Mouse (Mus musculus) ovary, postnatal 10 days (tissue): ENCODE data around the gene Ppm1b.
A peak's percentile ranks its signal among the peaks of the same experiment; 100 is the strongest.
"Not testable (repeated sequence)": the region's sequence is repeated elsewhere in the genome, so short reads cannot be mapped to it uniquely, and the experiment has no call there.

Source experiments
- DNase-seq: peaks from one replicate; pipeline ENCODE4 v3.0.0; 2022; ENCODE audit warnings: low spot score

Ppm1b gene

DNA sequence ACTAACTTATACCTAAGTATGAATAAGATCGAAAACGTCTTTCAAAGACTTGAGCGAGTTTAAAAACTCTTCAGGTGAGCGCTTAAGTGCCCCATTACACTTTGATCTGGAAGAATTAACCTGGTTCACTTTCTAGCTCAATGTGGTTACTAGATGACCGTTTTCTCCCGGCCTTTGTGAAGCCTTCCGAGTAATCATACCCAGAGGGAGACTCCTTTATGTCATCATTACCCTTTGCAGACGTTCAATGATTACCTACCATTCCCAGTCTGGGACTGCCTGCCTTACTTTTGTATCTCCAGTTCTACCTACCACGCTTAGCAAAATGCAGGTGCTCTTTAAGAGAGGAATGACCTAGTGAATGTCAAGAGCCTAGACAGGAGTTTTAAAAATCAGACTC is at the start of gene Ppm1b:
TSS of gene Ppm1b (plus strand) at position 301 of the 400 bp plus-strand sequence.
- DNase-seq = no peak

DNA sequence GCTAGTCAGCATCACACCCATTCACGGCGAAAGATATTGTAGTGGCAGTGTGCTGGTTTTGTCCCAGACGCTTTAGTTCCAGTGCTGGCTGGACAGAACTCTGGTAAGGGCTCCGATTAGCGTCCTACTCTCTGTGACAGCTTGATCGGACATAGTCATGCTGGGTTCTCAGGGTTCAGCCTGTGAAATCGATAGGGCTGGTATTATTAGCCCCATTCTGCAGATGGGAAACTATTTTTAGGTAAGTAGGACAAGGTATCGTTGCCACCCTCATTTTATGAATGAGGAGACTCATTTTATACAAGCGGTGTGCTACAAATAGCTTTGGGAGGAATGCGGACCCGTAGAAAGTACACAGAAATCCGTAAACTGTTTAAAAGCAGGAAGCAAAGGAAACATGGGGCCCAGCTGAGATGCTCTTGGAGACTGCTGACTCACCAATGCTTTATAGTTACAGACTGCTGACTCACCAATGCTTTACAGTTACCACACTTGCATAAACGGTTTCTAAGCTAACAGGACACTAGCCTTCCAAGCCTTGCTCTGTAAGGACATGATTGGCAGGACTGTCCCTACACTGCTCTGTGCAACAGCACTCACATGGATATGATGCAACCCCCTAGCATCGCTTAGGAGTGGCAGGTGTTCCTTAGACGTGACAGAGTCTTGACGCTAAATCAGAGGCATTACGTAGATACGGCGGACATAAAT is 34.7 kb upstream of the Ppm1b start:
- no peak for DNase-seq

DNA sequence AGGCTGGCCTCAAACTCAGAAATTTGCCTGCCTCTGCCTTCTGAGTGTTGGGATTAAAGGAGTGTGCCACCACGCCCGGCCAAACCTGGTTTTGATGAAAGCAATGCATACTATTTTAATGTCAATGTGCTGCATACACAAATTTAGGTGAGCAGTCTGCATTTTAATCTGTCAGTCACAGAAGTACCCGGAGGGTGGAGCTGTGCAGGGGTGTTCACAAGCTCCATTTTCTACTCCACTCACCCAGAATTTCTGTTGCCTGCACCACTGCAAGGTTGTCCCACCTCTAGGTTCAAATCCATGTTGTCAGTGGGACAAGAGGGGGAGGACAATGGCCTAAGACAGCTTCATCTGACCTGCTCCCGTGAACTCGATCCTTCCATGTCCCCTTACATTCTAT is 31.8 kb upstream of the Ppm1b start:
- DNase-seq = no peak

DNA sequence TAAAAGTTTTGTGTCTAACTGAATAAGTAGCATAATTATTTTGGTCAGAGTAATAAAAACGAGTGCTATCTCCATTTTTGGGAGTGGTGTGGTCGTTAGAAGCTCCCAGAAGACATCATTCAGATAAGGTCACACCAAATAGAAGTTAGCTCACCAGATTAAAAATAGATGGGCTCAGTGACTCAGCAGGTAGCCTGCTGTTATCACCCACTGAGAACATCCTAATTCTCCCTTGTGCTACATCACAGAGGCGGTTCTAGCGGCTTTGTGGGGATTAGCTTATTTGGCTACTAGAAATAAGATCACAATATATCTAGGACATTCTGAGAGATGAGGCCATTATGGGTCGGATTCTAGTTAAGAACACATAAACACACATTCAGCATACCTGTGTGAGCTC is 30.3 kb upstream of the Ppm1b start:
- no peak for DNase-seq

DNA sequence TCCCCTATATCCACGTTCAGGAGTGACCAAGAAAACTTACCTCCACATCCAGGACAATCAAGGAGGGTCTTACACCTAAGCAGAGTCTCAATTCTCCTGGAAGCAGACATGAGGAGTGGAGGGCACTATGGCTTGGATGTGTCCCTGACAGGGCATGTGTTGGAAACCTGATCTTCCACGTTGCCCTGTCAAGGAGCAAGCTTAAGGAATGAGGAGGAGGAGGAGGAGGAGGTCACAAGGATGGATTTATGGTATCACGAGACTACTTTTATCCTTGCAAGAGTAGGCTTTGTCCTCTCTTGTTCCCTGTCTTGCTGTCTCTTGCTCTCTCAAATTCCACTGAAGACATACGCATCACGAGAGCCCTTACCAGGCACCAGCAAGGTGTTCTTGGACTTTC is 29.0 kb upstream of the Ppm1b start:
- no peak for DNase-seq

DNA sequence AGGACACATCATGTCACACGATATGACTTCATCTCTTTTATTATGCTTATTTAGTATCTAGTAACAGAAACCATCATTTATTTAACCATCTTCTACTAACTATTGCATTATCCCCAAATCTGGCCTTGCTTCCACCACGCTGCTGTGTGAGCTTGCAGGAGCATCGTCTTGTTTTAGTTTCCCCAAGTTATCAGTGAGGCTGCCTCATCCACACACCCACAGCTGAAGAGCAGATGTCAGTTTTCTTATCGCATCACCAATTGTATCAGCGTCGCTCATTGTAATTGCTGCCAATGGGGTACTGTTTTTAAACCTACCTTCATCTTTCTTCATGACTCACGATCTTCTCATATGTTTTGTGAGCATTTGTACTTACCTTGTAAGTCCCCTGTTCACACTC is 23.6 kb upstream of the Ppm1b start:
- no peak for DNase-seq

DNA sequence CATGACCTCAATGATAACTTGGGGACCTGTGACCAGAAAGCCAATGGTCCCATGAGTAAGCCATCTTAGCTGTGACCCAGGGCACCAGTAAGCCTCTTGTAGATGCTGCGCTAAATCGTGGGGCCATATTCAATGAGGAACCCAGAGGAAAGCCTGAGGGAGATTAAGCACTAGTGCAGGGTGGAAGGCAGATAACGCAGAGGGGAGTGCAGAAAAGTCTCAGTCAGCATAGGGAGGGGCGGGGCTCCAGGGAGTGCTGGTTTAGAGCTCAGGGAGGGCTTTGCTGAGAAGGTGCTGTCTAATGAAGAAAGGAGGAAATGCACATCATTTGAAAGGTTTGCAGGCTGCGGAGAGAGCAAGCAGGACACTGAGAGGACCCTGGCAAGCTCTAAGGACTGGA is 22.6 kb upstream of the Ppm1b start:
- no peak for DNase-seq

DNA sequence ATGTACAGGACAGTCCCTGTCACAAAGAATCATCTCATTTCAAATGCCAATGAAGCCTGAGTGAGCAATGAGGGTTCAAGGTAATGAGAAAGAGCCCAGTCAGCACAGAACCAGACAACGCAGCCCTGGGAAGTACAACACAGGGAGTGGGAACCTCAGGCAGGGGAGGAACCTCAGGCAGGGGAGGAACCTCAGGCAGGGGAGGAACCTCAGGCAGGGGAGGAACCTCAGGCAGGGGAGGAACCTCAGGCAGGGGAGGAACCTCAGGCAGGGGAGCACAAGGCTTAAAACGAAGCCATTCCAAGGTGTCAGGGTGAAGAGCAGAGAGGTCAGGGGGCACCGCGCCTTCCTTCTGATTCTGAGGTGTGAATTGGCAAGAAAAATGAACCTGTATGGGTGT is 20.9 kb upstream of the Ppm1b start:
- not testable (repeated sequence) for DNase-seq

DNA sequence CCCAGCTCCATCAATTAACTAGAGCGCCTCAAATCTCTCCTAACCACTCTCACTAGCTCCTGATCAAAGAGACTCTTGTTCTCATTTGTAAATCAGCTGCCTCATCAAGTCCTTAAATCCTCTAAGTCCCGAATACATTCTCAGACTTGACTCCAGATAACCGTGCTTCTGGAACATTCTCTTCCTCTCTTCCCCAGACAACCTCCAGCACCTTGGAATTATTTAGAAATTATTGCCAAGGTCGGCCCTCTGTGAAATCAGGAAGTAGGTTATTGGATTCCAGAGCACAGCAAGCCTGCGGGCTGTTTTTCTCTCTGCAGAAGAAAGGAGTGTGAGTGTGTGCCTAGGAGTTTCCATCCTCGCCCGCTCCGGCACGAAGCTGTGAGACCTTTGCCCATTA is 20.2 kb upstream of the Ppm1b start:
- no peak for DNase-seq

DNA sequence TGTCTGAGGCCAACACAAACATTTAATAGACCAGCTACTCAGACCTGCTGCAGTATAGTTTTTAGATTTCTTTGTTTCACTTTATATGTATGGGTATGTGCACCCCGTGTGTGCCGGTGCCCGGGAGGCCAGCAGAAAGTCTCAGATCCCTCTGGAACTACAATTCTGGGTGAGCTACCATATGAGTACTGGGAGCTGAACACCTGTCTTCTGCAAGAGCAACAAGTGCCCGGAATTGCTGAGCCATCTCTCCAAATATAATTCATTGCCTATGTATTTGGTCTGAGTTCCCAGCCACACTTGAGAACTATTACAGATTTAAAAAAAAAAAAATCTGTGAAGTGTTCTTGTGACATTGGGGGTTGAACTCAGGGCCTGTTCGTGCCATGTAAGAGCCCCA is 19.7 kb upstream of the Ppm1b start:
- no peak for DNase-seq

DNA sequence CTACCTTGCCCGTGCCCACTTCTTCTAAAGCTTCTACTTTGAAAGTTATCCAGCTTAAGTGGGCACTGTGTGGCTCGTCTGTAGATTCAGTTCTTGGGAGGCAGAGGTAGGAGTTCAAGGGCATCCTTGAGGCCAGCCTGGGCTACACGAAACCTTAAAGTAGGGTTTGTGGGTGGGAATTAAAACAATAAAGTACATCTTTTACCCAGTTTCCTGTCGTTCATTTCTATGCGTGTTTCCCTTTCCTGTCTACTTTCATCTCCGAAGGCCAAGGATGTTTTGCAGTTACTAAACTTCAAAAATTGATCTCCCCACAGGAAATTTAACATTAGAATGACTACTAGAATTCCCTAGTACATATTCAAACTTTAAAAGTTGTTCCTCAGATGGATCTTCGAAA is 19.3 kb upstream of the Ppm1b start:
- no peak for DNase-seq

DNA sequence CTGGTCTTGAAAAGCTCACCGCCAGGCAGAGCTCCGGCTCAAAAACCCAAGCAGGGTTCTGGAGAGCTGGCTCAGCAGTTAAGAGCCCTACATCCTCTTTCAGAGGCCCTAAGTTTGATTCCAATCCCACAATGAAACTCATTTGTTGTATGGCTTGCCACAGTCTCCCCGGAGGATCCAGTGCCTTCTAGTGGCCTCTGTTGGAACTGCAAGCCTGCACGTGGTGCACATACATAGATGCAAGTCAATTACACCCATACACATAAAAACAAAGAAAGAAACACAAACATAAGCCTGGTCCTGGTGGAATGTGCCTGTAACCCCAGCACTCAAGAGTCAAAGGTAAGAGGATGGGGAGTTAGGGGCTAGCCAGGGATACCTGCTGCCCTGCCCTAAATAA is 18.3 kb upstream of the Ppm1b start:
- DNase-seq = no peak

DNA sequence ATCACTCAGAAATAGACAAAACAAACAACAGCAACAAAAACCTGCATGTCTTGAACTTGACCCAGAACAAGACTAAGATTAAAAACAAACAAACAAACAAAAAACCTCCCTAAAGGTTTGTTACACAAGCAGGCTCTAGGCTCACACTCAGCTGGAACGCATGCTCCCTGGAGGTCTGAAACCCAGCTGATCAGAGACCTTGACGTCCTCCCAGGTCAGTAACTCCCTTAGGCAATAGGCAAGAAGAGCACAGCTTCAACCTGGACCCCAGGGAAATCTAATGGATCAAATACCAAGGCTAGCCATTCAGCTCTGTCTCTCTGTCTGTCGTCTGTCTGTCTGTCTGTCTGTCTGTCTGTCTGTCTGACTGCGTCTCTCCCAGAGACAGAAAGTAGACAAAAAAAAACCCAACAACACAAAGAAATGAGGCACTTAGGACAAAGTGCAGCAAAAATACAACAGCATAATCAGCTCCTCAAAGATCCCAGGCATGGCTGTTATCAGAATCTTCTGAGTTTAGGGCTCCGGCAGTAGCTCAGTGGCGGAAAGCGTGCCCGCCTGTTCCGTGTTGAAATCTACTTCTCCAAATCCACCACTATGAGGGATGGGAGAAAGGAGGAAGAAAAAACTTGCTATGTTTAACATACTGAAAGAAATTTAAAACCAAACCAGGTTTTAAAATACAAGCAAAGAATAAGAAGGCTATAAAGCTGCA is 16.4 kb upstream of the Ppm1b start:
- DNase-seq = no peak

DNA sequence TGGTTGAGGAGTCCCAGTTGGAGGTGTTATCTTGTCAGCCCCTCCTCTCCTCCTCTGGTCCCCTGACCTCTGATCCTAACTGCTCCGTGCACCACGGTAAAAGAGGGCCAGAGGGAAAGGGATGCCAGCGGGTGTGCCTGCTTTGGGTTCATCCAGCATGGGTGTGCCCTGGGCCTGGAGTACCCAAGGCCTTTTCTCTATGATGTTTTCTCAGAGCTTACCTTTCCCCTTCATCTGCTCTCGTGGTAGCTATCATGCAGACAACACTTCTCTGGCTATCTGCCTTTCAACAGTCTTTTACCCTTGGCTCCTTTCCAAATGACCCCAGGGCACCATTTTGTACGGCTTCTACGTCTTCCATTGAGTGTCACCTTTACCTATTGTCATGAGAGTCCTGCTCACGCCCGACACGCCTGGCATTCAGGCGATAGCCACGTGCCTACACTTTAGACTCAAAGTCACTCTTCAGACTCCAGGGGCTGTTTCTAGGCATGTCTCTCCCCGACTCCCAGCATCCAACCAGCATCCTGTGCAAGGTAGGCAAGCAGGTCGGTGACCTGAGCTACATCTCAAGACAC is 15.2 kb upstream of the Ppm1b start:
- DNase-seq = no peak

DNA sequence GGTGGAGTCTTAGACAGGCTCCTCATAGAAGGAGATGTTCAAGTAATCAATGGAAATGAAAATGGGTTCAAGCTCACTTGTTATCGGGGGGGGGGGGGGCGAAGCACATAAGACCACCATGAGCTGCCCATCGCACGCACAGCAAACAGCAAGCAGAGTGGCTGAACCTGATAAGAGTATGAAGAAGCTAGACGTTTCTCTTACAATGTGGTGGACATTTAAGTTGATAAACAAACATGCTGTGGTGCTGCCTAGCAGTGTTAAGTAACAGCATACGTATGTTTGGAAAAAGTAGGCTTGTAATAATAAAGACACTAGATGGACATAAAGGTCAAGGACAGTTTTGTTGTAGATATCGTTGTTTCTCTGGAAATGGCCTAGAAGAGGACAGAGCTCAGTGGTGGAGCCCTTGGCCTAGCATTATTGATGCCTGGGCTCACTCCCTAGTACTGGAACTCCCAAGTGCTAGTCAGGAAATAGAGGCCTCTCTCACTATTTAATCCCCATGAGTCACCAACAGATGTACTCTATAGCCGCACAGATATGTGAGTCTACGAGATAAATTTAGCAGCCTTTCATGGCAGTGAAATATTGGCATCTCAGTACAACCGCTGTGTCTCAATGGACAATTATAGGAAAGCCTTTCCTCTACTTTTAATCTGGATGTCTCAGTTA is 14.0 kb upstream of the Ppm1b start:
- no peak for DNase-seq

DNA sequence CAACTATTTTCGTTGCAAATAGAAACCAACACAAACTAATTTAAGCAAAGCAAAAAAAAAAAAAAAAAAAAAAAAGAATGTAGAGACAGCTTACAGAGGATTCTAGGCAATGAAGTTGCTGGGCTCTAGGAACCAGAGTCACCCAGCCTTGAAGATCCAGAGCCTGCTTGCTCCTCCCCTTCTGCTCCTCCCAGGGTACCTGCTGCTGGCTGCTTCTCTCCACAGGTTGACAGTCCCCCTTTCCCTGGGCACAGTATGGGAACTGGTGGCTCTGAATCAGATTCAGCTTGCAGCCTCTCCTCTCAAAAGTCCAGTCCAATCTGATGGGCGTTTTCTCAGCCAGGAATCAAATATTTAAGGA is 13.5 kb upstream of the Ppm1b start:
- DNase-seq = no peak

DNA sequence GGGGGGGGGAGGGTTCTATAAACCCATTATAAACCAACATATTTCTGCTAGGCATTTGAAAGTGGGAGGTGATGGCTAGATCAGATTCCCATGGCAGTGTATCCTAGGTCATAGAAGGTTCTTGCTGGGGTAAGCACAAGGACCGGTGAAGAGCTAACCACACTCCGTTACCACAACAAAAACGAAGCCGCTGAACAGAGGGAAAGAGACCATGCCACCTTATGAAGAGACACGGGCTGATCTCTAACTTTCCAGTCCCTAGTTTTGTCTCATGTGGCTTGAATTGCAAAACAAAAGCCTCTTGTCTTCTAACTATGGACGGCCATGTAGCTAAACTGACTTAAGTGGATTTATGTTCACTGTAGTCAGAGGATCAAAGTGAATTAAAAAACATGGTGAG is 12.2 kb upstream of the Ppm1b start:
- no peak for DNase-seq

DNA sequence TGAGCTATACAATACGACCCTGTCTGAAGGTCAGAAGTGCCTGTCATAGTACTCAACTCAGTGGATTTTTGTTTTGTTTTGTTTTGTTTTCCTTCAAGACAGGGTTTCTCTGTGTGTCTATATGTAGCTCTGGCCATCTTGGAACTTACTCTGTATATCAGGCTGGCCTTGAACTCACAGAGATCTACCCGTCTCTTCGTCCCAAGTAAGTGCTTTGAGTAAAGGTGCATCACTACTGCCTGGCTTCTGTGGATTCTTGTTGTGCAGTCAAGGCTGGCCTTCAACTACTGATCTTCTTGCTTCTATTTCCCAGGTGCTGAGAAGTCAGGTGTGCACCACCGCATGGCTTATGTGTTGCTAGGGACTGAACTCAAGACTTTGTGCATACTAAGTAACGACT is 4.0 kb upstream of the Ppm1b start:
- no peak for DNase-seq

DNA sequence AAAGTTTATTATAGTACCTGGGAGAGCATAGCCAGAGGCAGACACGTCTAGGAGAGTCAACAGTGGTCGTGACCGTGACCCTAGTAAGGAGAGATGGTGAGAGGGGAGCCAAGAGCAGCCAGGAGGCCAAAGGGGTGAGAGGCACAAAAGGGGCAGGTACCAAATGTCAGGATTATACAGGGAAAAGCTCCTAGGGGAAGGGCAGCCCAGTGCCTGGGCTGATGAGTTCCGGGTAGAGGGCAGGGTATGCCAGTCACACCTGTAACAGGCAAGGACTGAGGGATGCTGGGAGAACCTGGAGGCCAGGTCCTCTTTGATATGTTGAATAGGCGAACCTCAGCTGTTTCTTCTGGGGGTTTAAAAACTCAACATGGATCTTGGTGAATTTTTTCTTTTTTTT is 2.8 kb upstream of the Ppm1b start:
- DNase-seq = no peak

DNA sequence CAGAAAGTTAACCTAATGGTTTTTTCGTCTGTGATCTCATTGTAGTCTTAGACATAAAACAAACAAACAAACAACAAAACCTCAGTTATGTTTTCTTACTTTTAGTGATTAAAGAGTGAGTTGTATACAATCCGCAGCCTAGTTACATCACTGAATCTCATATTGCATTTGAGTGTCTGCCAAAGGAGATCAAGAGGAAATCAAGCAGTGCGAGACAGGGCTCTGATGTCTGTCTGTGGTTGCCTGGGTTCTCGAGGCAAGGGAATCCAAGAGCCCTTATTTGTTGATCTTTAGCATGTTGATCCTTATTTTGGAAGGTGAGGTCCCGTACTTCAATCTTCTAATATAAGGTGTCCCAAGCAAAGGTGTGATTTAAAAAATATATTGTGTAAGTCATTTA is 1.7 kb upstream of the Ppm1b start:
- no peak for DNase-seq

DNA sequence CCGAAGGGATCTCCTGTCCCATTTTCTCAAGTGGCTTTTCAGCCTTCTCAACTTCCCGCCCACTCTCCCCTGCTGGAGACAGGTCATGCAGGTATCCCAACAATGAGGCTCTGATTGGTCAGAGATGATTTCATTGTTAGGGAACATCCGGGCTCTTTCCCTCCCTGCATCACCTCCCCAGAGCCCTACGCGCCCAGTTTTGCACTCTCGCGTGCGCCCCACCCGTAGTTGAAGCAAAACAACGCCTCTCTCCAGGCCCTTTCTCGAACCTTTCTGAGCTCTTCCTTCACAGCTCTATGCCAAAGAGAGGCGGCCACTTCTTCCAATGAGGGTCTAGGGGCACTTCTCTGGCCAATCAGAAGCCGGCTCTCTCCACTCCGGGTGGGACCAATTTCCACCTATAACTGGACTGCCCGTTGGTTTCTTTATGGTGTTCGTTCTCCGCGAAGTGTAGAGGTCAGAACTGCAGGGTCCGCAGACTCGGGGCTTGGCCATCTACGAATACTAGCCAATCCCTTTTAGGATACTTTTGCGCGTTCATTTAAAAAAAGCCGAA is 468 bp downstream of the Ppm1b start:
- DNase-seq = peak; percentile 76

DNA sequence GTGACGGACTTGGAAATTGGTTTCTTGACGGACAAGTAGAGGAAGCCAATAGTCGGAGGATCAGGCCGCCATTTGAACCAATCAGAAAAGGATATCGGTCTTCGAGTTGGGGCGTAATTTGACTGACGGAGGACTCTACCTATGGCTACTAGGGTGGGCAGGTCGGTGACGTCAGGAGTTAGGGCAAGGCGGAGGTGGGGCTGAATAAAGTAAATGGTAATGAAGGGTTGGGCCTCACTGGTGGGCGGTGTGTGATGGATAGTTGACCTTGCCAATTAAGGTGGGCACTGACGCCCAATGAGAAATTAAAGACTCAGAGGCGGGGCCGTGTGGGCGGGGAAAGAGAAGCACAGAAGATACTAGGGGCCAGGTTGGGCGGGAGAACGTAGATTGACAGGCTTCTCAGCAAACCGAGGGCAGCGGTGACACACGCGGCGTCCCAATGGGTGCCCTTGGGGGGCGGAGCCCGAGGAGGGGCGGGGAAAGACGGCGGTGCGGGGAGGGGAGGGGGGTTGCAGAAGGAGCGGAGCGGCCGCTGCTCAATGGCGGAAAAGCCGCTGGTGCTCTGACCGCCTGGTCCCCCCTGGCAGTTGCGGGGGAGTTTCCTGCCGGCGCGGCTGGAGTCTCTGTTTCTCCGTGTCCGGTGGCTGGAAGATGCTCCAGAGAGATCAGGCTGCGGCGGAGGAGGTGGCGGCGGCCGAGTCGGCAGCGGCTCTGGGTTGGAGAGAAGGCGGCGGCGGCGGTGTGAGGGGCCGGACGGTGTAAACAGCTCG is 1.1 kb downstream of the Ppm1b start:
- peak; percentile 96 for DNase-seq
